Mouse (Mus musculus): ENCODE data around the gene Olfr95.
"Not testable (repeated sequence)": the region's sequence is repeated elsewhere in the genome, so short reads cannot be mapped to it uniquely, and the experiment has no call there.

The Olfr95 gene

DNA sequence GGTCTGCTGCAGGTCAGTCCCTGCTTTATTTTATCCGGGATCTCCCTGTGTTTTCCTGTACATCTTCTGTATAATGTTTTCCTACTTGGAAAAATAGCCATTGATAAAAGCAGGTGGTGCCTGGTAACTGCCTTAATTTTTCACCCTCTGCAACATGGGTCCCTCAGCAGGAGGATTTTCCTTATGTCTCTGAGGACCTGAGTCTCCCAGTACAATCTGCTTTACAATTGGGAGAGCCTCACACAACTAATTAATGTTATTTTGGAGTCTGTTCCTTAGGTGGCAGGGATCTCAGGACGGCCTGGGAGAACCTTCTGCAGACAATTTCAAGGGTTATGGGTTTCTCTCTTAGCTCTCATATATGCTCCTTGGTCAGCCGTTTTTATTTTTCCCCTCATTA lies at the start of gene Olfr95:
TSS of gene Olfr95 (minus strand) at position 101 of the 400 bp plus-strand sequence.
- CTCF ChIA-PET = no interaction called here

DNA sequence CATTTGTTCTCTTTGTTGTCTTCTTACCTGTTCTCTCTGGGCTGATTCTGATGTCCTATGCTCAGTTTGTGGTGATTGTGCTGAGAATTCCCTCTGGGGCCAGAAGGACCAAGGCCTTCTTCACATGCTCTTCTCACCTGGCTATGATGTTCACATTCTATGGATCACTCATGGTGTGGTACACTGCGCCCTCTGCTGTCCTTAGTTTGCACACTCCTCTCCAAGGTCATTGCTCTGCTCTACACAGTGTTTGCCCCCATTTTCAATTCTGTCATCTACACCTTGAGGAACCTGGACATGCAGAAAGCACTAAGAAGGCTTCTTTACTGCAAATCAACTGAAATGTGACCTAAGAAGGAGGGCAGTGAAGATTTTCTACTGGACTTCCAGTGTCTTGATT lies 37.6 kb upstream of the Olfr95 start:
- CTCF ChIA-PET = no interaction called here

DNA sequence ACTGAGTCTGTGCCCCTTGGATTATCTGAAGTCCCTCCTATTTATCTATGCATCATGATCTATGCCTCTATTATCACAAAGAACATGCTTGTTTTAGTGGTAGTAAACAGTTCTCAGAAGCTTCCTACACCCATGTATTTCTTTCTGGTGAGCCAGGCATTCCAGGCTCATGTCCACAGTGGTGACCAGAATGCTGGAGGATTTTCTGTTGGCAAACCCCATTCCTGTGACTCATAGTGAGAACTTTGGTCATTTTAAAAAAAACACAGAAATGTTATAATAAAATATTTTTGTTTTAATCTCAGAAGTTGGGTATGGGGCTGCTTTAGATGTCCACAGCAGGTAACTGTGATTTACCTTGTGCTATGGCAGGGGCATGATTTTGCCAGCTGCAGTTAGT lies 36.5 kb upstream of the Olfr95 start:
- CTCF ChIA-PET = no interaction called here

DNA sequence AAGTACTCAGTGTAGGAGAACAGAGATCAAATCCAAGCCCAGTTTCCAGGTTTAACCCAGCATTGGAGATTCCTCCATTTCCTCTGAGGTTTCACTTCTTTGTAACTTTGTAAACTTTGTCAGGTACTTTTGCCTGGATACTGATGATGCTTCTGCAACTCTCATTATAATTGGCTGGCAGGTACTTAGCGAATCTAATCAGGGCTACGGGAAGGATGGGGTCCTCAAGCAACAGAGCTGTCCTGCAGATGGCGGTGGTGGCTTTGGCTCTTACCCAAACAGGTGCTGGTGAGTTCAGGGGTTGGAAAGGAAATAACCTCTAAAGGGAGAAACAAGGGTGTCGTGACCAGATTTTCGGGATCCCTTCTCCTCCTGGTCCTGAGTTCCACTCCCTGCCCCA lies 33.8 kb upstream of the Olfr95 start:
- CTCF ChIA-PET = no interaction called here

DNA sequence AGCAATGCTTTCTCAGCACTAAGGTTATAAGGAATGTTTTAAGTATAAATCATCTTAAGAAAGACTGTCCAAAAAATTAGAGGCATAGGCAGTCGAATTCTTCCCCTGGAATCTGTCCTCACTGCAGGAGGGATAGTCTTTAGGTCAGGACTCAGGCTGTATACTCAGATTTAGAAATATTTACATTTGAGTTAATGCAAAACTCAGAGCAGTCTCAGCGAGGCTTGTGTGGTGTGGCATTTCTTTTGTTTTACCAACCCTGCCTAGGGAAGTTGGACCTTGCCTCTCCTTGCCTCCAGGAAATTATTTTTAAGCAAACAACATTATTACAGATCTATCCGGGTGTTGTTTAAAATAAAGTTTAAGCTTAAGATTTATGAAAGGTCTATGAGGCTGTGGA lies 29.3 kb upstream of the Olfr95 start:
- CTCF ChIA-PET = no interaction called here

DNA sequence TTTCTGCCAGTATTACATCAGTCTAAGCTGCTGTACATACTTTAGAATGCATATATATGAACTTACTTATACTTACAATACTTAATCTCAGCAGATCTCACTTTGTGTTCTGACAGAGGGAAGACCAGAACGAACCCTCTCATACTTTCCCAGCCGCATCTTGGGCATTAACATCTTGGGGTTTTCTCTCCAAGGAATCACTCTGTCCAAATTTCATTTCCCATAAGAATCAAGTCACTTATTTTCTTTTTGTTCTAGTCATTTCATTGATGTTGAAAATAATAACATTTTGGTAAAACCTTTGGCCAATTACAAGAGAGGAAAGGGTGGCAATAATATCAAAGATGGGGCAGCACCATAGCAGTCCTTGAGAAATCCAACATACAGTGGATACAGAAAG lies 24.3 kb upstream of the Olfr95 start, which contains the start of gene Olfr97:
TSS of gene Olfr97 (minus strand) at position 101 of the 400 bp plus-strand sequence.
- CTCF ChIA-PET = not testable (repeated sequence)

DNA sequence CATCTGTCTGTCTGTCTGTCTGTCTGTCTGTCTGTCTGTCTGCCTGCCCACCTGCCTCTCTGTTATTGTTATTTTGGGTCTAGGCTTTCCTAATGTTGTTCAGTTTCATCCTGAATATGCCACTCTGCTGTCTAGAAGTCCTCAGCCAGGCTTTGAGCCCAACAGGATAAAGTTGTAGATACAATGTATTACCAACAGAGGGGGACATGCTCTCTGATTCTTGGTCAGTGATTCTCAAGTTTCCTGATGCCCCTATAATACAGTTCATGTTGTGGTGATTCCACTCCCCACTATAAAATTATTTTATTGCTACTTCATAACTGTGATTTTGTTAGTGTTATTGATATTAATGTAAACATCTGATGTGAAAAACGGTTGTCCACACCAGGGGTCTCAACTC lies 9.0 kb upstream of the Olfr95 start:
- CTCF ChIA-PET = no interaction called here

DNA sequence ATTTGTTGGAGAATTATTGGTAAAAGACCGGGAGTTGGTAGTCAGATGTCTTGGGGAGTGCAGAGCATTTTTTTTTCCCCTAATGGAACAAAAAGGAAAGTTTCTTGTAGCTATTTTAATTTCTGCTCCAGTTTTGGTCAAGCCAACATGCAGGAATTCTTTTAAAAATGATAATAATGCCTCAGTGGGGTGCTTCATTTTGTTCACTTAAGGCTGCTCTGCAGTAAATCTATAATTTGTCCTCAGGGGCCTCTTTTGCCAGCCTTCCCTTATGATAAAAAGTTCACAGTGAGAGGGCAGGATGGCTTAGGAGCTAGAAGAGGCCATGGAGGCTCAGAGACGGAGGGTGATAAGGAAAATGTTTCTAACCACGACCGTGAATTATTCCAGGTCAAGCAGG lies 6.9 kb upstream of the Olfr95 start, which contains the start of gene Olfr96:
TSS of gene Olfr96 (plus strand) at position 301 of the 400 bp plus-strand sequence.
- CTCF ChIA-PET = no interaction called here

DNA sequence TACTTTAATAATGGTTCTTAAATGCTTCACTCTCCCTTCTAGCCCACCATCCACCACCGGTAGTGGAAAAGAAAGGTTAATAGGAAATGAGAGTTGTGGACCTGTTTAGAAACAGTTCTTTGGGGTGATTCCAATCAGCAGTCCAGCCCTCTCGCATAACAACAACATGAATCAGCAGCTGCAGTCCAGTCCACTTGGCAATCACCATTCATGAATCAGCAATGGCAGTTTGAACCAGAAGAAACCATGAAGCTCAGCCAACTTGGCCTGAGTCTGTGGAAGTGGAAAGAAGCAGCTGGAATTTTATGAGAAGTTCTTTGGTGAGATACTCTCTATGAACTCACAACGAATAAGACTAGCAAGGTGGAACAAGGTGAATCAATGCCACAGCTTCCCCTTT lies 5.6 kb upstream of the Olfr95 start:
- CTCF ChIA-PET = interaction anchor here (0.6 kb wide), 1 partner anchor 1609 kb away, joined by 3 read pairs; no protein-coding TSS in a partner anchor

DNA sequence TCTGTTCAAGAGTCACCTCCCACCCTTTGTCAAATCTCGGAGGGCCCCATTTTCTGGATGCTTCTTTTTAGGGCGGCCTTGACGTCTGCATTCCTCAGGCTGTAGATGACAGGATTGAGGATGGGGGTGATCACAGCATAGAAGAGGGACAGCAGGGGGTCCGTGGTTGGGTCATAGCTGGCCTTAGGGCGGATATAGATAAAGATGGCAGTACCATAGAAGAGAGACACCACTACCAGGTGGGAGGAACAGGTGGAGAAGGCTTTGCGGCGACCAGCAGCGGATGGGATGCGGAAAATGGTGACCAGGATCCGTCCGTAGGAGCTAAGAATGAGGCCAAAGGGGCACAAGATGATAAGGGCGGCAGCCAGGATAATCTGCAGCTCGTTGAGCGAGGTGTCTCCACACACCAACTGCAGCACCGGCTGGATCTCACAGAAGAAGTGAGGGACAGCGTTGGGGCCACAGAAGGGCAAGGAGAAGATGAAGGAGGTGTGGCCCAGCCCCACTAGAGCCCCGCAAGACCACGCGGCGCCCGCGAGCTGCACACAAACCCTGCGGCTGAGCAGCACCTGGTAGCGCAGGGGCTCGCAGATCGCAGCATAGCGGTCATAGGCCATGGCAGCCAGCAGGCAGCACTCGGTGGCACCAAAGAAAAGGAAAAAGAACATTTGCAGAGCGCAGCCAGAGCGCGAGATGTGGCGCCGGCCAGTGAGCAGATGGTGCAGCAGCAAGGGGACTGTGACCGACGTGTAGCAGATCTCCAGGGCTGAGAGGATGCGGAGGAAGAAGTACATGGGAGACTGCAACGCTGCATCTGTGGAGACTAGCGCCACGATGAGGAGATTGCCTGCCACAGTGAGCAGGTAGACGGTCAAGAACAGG lies 1.8 kb downstream of the Olfr95 start:
- CTCF ChIA-PET = no interaction called here

DNA sequence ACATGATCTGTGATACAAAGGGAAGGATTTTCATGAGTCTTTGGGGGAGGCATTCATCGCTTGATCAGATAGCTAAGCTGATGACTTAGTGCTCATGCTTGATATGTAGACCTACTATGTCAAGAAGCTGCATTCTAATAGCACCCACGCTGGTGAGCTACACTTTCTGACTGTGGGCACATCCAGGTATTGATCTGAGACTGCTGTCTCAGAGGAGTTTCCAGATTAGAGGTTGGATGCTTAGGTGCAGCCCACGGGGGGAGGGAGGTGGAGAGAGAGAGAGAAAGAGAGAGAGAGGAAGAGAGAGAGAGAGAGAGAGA lies 9.0 kb downstream of the Olfr95 start:
- CTCF ChIA-PET = interaction anchor here (0.6 to 0.8 kb wide), 2 partner anchors 13 to 118 kb away, joined by 3 to 8 read pairs; no protein-coding TSS in a partner anchor

DNA sequence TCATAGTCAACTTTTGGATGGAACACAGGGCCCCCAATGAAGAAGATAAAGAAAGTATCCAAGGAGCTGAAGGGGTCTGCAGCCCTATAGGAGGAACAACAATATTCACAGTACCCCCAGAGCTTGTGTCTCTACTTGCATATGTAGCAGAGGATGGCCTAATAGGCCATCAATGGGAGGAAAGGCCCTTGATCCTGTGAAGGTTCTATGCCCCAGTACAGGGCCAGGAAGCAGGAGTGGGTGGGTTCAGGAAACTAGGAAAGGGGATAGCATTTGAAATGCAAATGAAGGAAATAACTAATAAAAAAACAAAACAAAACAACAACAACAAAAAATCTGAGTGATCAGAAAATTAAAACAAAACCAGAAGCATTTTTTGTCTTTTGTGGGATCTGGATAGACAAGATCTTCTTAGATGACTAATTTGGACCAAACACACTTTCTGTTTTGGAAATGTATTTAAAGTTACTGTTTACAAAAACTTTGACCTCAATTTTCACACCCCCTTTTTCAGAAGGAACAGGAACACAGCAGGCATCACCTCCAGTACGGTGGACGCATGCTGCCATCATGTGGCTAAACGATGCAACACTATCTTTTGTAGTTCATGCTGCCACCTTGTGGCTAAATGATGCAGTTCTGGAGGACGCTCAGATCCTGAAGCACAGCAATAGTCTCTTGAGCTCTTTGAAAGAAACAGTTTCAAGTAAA lies 9.6 kb downstream of the Olfr95 start:
- CTCF ChIA-PET = interaction anchor here (0.6 to 0.9 kb wide), 3 partner anchors 13 to 380 kb away, joined by 3 to 8 read pairs (median 3); no protein-coding TSS in a partner anchor

DNA sequence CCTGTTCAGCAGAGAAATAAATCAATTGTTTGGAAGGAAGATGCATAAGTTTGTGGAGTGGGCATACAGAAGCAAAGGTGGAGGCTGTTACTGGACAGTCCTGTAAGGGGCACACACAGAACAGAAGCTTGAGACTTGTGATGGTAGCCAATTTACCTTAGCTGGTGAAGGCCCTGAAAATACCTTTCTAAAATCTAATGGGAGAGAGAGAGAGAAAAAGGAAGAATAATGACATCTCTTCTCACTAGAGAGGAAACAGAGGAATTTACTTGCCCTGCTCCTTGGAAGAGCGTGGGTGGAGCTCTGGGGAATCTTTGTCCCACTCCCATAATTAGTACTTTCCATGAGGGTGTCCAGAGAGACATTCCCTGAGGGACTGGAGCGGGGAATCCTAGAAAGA lies 12.0 kb downstream of the Olfr95 start, which contains the start of gene Olfr94:
TSS of gene Olfr94 (minus strand) at position 101 of the 400 bp plus-strand sequence.
- CTCF ChIA-PET = no interaction called here

DNA sequence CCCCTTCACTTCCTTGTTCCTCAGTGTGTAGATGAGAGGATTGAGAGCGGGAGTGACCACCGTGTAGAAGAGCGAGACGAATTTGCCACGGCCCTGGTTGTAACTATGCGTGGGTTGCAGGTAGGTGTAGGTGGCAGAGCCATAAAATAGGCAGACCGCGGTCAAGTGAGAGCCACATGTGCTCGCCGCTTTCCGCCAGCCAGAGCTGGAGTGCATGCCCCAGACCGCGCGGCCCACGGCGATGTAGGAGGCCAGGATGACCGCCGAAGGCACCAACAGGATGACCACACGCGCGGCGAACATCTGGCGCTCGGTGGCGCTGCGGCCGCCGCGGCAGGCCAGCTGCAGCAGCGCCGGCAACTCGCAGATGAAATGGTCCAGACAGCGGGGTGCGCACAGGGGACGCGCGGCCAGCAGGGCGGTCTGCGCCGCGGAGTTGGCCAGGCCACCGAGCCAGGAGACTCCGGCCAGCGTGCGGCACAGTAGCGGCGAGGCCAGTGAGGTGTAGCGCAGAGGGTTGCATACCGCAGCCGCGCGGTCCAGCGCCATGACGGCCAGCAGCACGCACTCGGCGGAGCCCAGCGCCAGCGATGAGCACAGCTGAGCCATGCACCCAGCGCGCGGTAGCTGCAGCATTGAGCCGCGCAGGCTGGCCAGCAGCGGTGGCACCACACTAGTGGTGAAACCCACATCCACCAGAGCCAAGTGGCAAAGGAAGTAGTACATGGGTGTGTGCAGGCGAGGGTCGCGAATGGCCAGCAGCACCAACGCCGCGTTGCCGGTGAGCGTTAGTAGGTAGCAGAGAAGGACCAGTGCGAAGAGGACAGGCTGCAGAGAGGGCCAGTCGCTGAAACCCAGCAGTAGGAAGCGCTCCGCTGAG lies 15.8 kb downstream of the Olfr95 start:
- CTCF ChIA-PET = no interaction called here

DNA sequence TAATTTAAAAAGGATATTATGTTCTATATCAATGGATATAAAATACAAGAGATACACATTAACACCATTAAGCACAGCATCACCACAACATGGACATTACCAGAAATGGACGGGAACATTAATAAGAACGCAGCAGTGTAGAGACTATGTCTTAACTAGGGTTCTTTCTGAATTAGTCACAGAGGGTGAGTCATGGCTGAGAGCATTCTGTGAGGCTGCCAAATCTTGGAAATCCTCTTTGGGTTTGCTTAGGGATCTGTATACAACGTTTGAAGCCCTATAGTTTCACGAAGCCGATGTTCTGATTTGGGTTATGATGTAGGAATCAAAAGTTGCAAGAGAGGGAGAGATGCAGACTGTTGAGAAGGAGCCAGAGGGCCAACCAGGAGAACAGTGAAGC lies 18.1 kb downstream of the Olfr95 start:
- CTCF ChIA-PET = no interaction called here

DNA sequence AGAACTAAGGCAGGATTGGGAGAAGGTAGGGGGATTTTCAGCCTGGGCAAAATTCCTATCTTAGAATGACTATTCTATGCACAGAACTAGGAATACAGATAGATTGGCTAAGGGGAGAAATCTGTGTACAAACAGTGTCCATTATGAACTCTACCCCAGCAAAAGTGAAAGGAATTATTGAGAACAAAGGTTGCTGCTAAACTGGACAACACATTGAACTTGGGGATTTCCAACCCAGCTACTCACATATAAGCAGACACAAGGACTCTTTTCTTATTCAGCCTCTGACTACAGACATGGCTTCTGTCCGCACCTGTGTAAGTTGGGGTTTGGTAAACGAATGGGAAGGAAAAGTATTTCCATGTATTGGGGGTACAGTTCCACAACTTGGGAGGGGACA lies 19.3 kb downstream of the Olfr95 start, which contains the start of gene Ubd:
TSS of gene Ubd (plus strand) at position 237 of the 400 bp plus-strand sequence.
- CTCF ChIA-PET = no interaction called here

DNA sequence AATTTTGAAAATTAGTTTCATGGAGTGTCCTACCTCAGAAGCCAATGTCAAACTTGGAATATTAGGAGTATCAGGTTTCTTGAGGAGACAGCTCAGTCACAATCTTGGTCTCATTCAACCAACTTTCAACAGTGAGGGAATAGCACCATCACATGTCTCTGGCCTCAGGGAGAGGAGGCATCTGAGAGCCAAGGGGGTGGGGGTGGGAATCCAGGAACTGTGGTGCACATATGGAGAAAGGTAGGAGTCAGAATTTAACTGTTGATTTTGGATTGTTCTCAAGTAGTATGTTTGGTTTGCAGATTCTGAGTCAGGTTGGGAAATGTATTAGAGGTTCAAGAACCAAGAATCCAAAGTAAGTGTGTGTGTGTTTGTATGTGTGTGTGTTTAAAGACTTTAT lies 19.9 kb downstream of the Olfr95 start:
- CTCF ChIA-PET = no interaction called here

DNA sequence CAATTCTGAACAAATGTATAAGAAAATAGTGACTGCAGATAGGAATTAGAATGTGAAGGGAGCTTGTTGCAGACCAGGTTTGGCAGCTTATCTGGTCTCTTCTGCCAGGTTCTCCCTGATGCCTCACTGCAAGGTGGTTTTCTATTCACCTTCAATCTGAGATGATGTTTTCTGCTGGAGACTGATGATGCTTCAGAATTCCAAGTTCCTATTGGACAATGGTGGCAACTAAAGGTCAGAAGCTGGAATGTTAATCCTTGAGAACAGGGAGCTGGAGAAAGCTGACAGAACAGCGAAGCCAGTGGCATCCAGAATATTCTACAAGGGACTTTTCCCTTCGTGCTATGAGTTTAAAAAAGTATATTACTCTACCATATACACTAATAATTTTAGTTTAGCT lies 22.2 kb downstream of the Olfr95 start:
- CTCF ChIA-PET = no interaction called here

DNA sequence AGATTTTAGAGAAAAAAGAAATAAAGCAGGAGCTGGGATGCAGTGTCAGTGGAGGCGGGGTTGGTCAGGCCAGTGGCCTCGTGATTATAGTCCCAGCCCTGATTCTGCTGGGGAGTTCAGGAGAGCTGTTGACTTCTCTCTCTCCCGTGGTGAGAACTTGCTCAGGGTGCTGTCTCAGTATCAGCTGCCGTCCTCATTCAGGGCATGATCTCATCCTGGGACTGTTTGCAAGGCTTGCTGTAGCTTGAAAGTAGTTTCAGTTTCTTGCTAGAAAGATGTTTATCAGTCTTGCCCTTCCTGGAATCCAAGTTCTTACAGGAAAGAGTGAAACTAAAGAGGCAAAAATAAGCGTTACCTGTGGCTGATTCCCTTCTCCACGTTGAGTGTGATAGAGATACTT lies 27.4 kb downstream of the Olfr95 start:
- CTCF ChIA-PET = no interaction called here

DNA sequence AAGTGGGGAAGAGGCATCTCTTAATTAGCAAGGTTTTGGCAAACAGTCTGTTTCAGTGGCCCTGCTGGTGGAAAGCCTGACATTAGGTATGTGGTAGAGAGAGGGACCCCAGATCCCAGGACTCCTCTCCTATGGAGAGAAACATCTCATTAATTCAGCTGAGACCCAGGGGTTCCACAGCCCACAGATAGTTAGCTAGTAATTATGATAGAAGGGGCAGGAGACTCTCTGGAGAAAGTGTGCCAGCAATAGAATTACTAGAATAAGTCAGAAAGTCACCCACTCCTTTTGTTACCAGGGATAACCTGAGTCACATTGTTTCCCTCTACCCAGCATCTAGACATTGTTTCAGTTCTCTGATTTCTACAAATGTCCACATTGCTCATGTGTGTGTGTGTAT lies 51.5 kb downstream of the Olfr95 start, which contains the start of gene Olfr93:
TSS of gene Olfr93 (minus strand) at position 101 of the 400 bp plus-strand sequence.
- CTCF ChIA-PET = no interaction called here

Data from spleen, embryonic (tissue).